Mouse (Mus musculus): ENCODE results near the gene Cacnb3.

- TF ChIP-seq CTCF (IDR thresholded peaks at IDR 0.05; ENCODE audit: low read depth) (no peak), EP300 (IDR thresholded peaks at IDR 0.05; ENCODE audit: low read depth) (no peak)
These were observed 40.9 kb upstream of the Cacnb3 start for GRCm38 (mm10) chr15:98589640-98590336.

All from heart, postnatal 0 days (tissue).